Mouse (Mus musculus): ENCODE measurements around the gene Kcnma1. TPM values are rescaled to one million over a fixed set of nuclear protein-coding genes. Genes with fewer than 3 reads are reported as not detected.

Gene Kcnma1
- polyA plus RNA-seq, 1 experiment from 2014 or later = 7.8 TPM

- Histone ChIP-seq H3K36me3 (ENCODE audit: control insufficient read depth, insufficient read depth, low read length) (no peaks in the 10 kb centered on the region), H3K4me1 (ENCODE audit: control insufficient read depth, insufficient read depth, low read length) (0 out of 2 replicates have a peak, but pooled peaks cover 6% of the 10 kb centered on the region), H3K27me3 (replicated peaks; ENCODE audit: control insufficient read depth, insufficient read depth, low read length) (no peaks in the 10 kb centered on the region), H3K9ac (ENCODE audit: low read depth, low read length) (no peak overlapping the region), H3K9me3 (ENCODE audit: control insufficient read depth, low read length) (no peaks in the 10 kb centered on the region), H3K4me2 (ENCODE audit: low read depth, low read length) (no peak overlapping the region), H3K27ac (replicated peaks; ENCODE audit: low read depth, low read length) (no peak overlapping the region), H3K4me3 (ENCODE audit: low read depth, low read length) (no peak overlapping the region)
- DNase-seq (ENCODE audit: low spot score) (no peak), ATAC-seq (ENCODE audit: low read depth) (no peak)
- WGBS = 94% methylated on average over 7 of the region's 7 CpGs
Observed at GRCm38 (mm10) chr14:23796878-23797277, 217.4 kb downstream of the Kcnma1 start.

- DNase-seq (ENCODE audit: low spot score) (peak; percentile 44), ATAC-seq (ENCODE audit: low read depth) (no peak)
- Histone ChIP-seq H3K4me2 (ENCODE audit: low read depth, low read length) (no peak overlapping the region), H3K4me1 (ENCODE audit: control insufficient read depth, insufficient read depth, low read length) (0 out of 2 replicates have a peak, but pooled peaks cover 6% of the 10 kb centered on the region), H3K27me3 (replicated peaks; ENCODE audit: control insufficient read depth, insufficient read depth, low read length) (no peaks in the 10 kb centered on the region), H3K36me3 (ENCODE audit: control insufficient read depth, insufficient read depth, low read length) (no peaks in the 10 kb centered on the region), H3K9ac (ENCODE audit: low read depth, low read length) (no peak overlapping the region), H3K9me3 (ENCODE audit: control insufficient read depth, low read length) (no peaks in the 10 kb centered on the region), H3K4me3 (ENCODE audit: low read depth, low read length) (no peak overlapping the region), H3K27ac (replicated peaks; ENCODE audit: low read depth, low read length) (no peak overlapping the region)
- whole genome bisulfite sequencing = 47% methylated on average over 3 of the region's 3 CpGs
Observed at GRCm38 (mm10) chr14:23792674-23793073, 221.6 kb downstream of the Kcnma1 start.

GRCm38 (mm10) chr14:23792076-23792475, 222.2 kb downstream of the Kcnma1 start:
- ATAC-seq (ENCODE audit: low read depth) (no peak), DNase-seq (ENCODE audit: low spot score) (no peak)
- H3K4me1 ChIP-seq (ENCODE audit: control insufficient read depth, insufficient read depth, low read length) = 0 out of 2 replicates have a peak, but pooled peaks cover 6% of the 10 kb centered on the region
- no peak overlapping the region for H3K9ac ChIP-seq (ENCODE audit: low read depth, low read length)
- H3K9me3 ChIP-seq (ENCODE audit: control insufficient read depth, low read length) = no peaks in the 10 kb centered on the region
- no peak overlapping the region for H3K27ac ChIP-seq (replicated peaks; ENCODE audit: low read depth, low read length)
- no peaks in the 10 kb centered on the region for H3K36me3 ChIP-seq (ENCODE audit: control insufficient read depth, insufficient read depth, low read length)
- no peaks in the 10 kb centered on the region for H3K27me3 ChIP-seq (replicated peaks; ENCODE audit: control insufficient read depth, insufficient read depth, low read length)
- 68% methylated on average over 3 of the region's 3 CpGs for WGBS
- H3K4me2 ChIP-seq (ENCODE audit: low read depth, low read length) = no peak overlapping the region
- no peak overlapping the region for H3K4me3 ChIP-seq (ENCODE audit: low read depth, low read length)

DNA sequence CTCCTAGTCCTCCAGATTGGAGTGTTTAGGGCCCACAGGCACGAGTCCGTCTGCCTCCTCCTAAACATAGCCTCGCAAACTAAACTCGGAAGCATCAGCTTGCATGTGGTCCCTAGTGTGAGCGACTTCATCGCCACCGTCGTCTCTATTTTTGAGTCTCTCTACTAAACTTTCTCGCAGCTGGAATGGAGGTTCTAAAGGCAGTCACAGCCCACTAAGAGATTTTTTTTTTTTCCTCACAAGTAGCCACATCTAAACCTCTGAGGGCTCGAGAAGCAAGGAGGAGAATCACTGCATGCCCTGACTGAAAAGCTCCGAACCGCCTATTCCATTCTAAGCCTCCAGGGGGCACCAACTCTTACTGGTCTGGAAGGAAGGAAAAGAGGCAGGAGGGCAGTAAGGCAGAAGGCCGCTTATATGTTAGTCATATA, 223.0 kb downstream of the Kcnma1 start:
- 0 out of 2 replicates have a peak, but pooled peaks cover 6% of the 10 kb centered on the region for H3K4me1 ChIP-seq (ENCODE audit: control insufficient read depth, insufficient read depth, low read length)
- no peak overlapping the region for H3K4me2 ChIP-seq (ENCODE audit: low read depth, low read length)
- H3K9me3 ChIP-seq (ENCODE audit: control insufficient read depth, low read length) = no peaks in the 10 kb centered on the region
- H3K27me3 ChIP-seq (replicated peaks; ENCODE audit: control insufficient read depth, insufficient read depth, low read length) = no peaks in the 10 kb centered on the region
- WGBS = 44% methylated on average over 13 of the region's 13 CpGs
- no peaks in the 10 kb centered on the region for H3K36me3 ChIP-seq (ENCODE audit: control insufficient read depth, insufficient read depth, low read length)
- ATAC-seq (ENCODE audit: low read depth) (no peak), DNase-seq (ENCODE audit: low spot score) (peak; percentile 64)
- H3K9ac ChIP-seq (ENCODE audit: low read depth, low read length) = no peak overlapping the region
- no peak overlapping the region for H3K27ac ChIP-seq (replicated peaks; ENCODE audit: low read depth, low read length)
- H3K4me3 ChIP-seq (ENCODE audit: low read depth, low read length) = no peak overlapping the region

- Histone ChIP-seq H3K27ac (replicated peaks; ENCODE audit: low read depth, low read length) (no peak overlapping the region), H3K27me3 (replicated peaks; ENCODE audit: control insufficient read depth, insufficient read depth, low read length) (no peaks in the 10 kb centered on the region), H3K9ac (ENCODE audit: low read depth, low read length) (no peak overlapping the region), H3K9me3 (ENCODE audit: control insufficient read depth, low read length) (no peaks in the 10 kb centered on the region), H3K4me3 (ENCODE audit: low read depth, low read length) (no peak overlapping the region), H3K4me2 (ENCODE audit: low read depth, low read length) (no peak overlapping the region), H3K4me1 (ENCODE audit: control insufficient read depth, insufficient read depth, low read length) (no peaks in the 10 kb centered on the region), H3K36me3 (ENCODE audit: control insufficient read depth, insufficient read depth, low read length) (no peaks in the 10 kb centered on the region)
- no peak for ATAC-seq (ENCODE audit: low read depth)
- DNase-seq (ENCODE audit: low spot score) = no peak
- WGBS = 22% methylated on average over 1 of the region's 1 CpGs
Observed at GRCm38 (mm10) chr14:23786687-23787073, 227.6 kb downstream of the Kcnma1 start.

DNA sequence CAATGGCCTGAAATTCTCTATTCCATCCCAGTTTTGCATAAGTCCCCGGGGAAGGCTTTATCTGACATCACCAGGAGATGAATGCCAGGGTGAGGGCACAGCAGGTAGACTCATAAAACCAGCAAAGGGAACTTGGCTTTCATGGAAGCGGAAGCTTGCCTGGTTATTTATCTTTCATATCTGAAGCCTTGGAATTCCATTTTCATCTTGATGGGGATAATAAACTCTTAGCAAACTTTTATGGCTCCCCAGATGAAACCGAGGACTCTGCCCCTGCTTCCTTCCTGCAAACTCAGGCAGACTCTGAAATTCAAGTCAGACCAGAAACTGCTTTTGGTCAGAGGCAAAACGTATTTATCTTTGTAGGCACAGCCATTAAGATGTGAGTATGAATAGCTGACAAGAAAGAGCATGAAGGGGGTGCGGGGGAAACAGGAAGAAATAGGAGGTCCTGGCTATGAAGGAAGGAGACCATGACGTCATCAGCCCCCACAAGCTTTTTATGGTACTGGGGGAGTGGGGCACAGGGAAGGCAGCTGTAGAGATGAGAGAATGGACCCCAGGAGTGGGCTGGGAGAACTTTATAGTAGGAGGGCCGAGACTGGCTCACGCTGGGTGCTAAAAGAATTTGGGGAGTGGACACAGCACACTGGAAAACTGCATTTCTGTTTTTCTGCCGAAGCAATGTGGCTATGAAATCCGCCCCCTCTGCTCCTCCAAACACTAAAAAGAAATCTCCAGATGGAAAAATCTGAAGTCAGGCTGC, 228.2 kb downstream of the Kcnma1 start:
- no peak for DNase-seq (ENCODE audit: low spot score)
- H3K9me3 ChIP-seq (ENCODE audit: control insufficient read depth, low read length) = no peaks in the 10 kb centered on the region
- 57% methylated on average over 10 of the region's 10 CpGs for WGBS
- H3K4me1 ChIP-seq (ENCODE audit: control insufficient read depth, insufficient read depth, low read length) = no peaks in the 10 kb centered on the region
- ATAC-seq (ENCODE audit: low read depth) = no peak
- H3K36me3 ChIP-seq (ENCODE audit: control insufficient read depth, insufficient read depth, low read length) = no peaks in the 10 kb centered on the region
- no peak overlapping the region for H3K4me2 ChIP-seq (ENCODE audit: low read depth, low read length)
- no peak overlapping the region for H3K9ac ChIP-seq (ENCODE audit: low read depth, low read length)
- no peak overlapping the region for H3K4me3 ChIP-seq (ENCODE audit: low read depth, low read length)
- H3K27me3 ChIP-seq (replicated peaks; ENCODE audit: control insufficient read depth, insufficient read depth, low read length) = no peaks in the 10 kb centered on the region
- no peak overlapping the region for H3K27ac ChIP-seq (replicated peaks; ENCODE audit: low read depth, low read length)

GRCm38 (mm10) chr14:23782845-23783609, 231.3 kb downstream of the Kcnma1 start:
- no peaks in the 10 kb centered on the region for H3K4me1 ChIP-seq (ENCODE audit: control insufficient read depth, insufficient read depth, low read length)
- DNase-seq (ENCODE audit: low spot score) = peak; percentile 7
- no peak overlapping the region for H3K9ac ChIP-seq (ENCODE audit: low read depth, low read length)
- H3K27me3 ChIP-seq (replicated peaks; ENCODE audit: control insufficient read depth, insufficient read depth, low read length) = no peaks in the 10 kb centered on the region
- H3K27ac ChIP-seq (replicated peaks; ENCODE audit: low read depth, low read length) = no peak overlapping the region
- 75% methylated on average over 8 of the region's 8 CpGs for WGBS
- no peak for ATAC-seq (ENCODE audit: low read depth)
- no peaks in the 10 kb centered on the region for H3K36me3 ChIP-seq (ENCODE audit: control insufficient read depth, insufficient read depth, low read length)
- H3K4me3 ChIP-seq (ENCODE audit: low read depth, low read length) = no peak overlapping the region
- no peak overlapping the region for H3K4me2 ChIP-seq (ENCODE audit: low read depth, low read length)
- H3K9me3 ChIP-seq (ENCODE audit: control insufficient read depth, low read length) = no peaks in the 10 kb centered on the region

- no peak for ATAC-seq (ENCODE audit: low read depth)
- Histone ChIP-seq H3K27ac (replicated peaks; ENCODE audit: low read depth, low read length) (no peak overlapping the region), H3K9ac (ENCODE audit: low read depth, low read length) (no peak overlapping the region), H3K4me2 (ENCODE audit: low read depth, low read length) (no peak overlapping the region), H3K4me1 (ENCODE audit: control insufficient read depth, insufficient read depth, low read length) (no peaks in the 10 kb centered on the region), H3K9me3 (ENCODE audit: control insufficient read depth, low read length) (no peaks in the 10 kb centered on the region), H3K27me3 (replicated peaks; ENCODE audit: control insufficient read depth, insufficient read depth, low read length) (no peaks in the 10 kb centered on the region), H3K36me3 (ENCODE audit: control insufficient read depth, insufficient read depth, low read length) (no peaks in the 10 kb centered on the region), H3K4me3 (ENCODE audit: low read depth, low read length) (no peak overlapping the region)
- 88% methylated on average over 2 of the region's 2 CpGs for WGBS
- DNase-seq (ENCODE audit: low spot score) = no peak
Observed at GRCm38 (mm10) chr14:23774542-23774941, 239.7 kb downstream of the Kcnma1 start.
